Mouse (Mus musculus): ENCODE results near the gene Ppp3ca. TPM values are rescaled to one million over a fixed set of nuclear protein-coding genes. Genes with fewer than 3 reads are reported as not detected.

Ppp3ca gene
- total and polyA plus RNA-seq, 2 experiments from 2014 or later: 137 to 177 TPM

GRCm38 (mm10) chr3:136673363-136673762 is 3.4 kb downstream of the Ppp3ca start:
- H3K9ac ChIP-seq (replicated peaks; ENCODE audit: low read length): no peak overlapping the region
- no peak for ATAC-seq
- peak overlapping the region; percentile 77 for H3K4me2 ChIP-seq (ENCODE audit: low read depth, low read length)
- 82% methylated on average over 2 of the region's 2 CpGs for WGBS
- peak overlapping the region; percentile 18 for H3K4me3 ChIP-seq (ENCODE audit: low read length)
- no peak overlapping the region for H3K27ac ChIP-seq
- H3K4me1 ChIP-seq (ENCODE audit: insufficient read depth, low read length): 0 out of 2 replicates have a peak, but pooled peaks cover 12% of the 10 kb centered on the region
- no peak for DNase-seq (ENCODE audit: low spot score)
- no peaks in the 10 kb centered on the region for H3K36me3 ChIP-seq (ENCODE audit: insufficient read depth, low read length)
- no peak for TF ChIP-seq CTCF (IDR thresholded peaks at IDR 0.05; ENCODE audit: low read depth)
- no peaks in the 10 kb centered on the region for H3K9me3 ChIP-seq (ENCODE audit: low read length)
- no peaks in the 10 kb centered on the region for H3K27me3 ChIP-seq (ENCODE audit: insufficient read depth, low read length)

- no peak for TF ChIP-seq CTCF (IDR thresholded peaks at IDR 0.05; ENCODE audit: low read depth)
- DNase-seq (ENCODE audit: low spot score): no peak
- no peaks in the 10 kb centered on the region for H3K9me3 ChIP-seq (ENCODE audit: low read length)
- H3K27me3 ChIP-seq (ENCODE audit: insufficient read depth, low read length): no peaks in the 10 kb centered on the region
- 46% methylated on average over 5 of the region's 5 CpGs for WGBS
- peak overlapping the region; percentile 28 for H3K4me2 ChIP-seq (ENCODE audit: low read depth, low read length)
- peaks cover 19% of the 10 kb centered on the region; the same call in 1 of the 2 replicates for H3K4me1 ChIP-seq (ENCODE audit: insufficient read depth, low read length)
- no peak overlapping the region for H3K4me3 ChIP-seq (ENCODE audit: low read length)
- ATAC-seq: no peak
- H3K9ac ChIP-seq (replicated peaks; ENCODE audit: low read length): no peak overlapping the region
- H3K27ac ChIP-seq: no peak overlapping the region
- H3K36me3 ChIP-seq (ENCODE audit: insufficient read depth, low read length): no peaks in the 10 kb centered on the region
Measured at GRCm38 (mm10) chr3:136674486-136674885, 4.6 kb downstream of the Ppp3ca start.

GRCm38 (mm10) chr3:136676991-136677390 is 7.1 kb downstream of the Ppp3ca start:
- no peak for TF ChIP-seq CTCF (IDR thresholded peaks at IDR 0.05; ENCODE audit: low read depth)
- no peaks in the 10 kb centered on the region for H3K9me3 ChIP-seq (ENCODE audit: low read length)
- ATAC-seq (no peak), DNase-seq (ENCODE audit: low spot score) (no peak)
- 76% methylated on average over 2 of the region's 2 CpGs for WGBS
- no peak overlapping the region for H3K27ac ChIP-seq
- no peaks in the 10 kb centered on the region for H3K36me3 ChIP-seq (ENCODE audit: insufficient read depth, low read length)
- peaks cover 25% of the 10 kb centered on the region; the same call in 1 of the 2 replicates for H3K4me1 ChIP-seq (ENCODE audit: insufficient read depth, low read length)
- H3K27me3 ChIP-seq (ENCODE audit: insufficient read depth, low read length): no peaks in the 10 kb centered on the region
- H3K9ac ChIP-seq (replicated peaks; ENCODE audit: low read length): no peak overlapping the region
- H3K4me3 ChIP-seq (ENCODE audit: low read length): no peak overlapping the region
- H3K4me2 ChIP-seq (ENCODE audit: low read depth, low read length): no peak overlapping the region

DNA sequence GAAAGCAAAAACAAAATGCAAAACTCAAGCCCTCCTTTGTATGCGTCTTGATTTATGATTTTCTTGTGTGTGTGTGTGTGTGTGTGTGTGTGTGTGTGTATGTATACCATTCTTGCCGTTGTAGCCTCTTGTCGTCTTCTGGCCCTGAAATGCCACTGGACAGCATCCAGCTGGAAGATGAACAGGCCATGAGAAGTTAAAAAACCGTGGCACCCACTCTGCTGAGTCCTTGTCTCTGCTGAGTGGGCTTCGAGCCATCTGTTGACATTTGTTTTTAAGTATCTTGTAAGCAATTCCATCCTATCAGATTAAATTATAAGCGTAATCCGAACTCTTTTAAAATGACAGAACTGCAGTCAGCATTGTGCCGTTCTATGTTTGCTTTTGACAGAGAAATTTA is 8.5 kb downstream of the Ppp3ca start:
- TF ChIP-seq CTCF (IDR thresholded peaks at IDR 0.05; ENCODE audit: low read depth): no peak
- no peaks in the 10 kb centered on the region for H3K36me3 ChIP-seq (ENCODE audit: insufficient read depth, low read length)
- H3K4me1 ChIP-seq (ENCODE audit: insufficient read depth, low read length): peaks cover 23% of the 10 kb centered on the region; the same call in 1 of the 2 replicates
- no peaks in the 10 kb centered on the region for H3K27me3 ChIP-seq (ENCODE audit: insufficient read depth, low read length)
- H3K27ac ChIP-seq: no peak overlapping the region
- no peak overlapping the region for H3K4me3 ChIP-seq (ENCODE audit: low read length)
- H3K9ac ChIP-seq (replicated peaks; ENCODE audit: low read length): no peak overlapping the region
- DNase-seq (ENCODE audit: low spot score): peak; percentile 69
- ATAC-seq: no peak
- WGBS: 42% methylated on average over 8 of the region's 8 CpGs
- no peaks in the 10 kb centered on the region for H3K9me3 ChIP-seq (ENCODE audit: low read length)
- no peak overlapping the region for H3K4me2 ChIP-seq (ENCODE audit: low read depth, low read length)

GRCm38 (mm10) chr3:136679903-136680491 is 10.1 kb downstream of the Ppp3ca start:
- Histone ChIP-seq H3K9ac (replicated peaks; ENCODE audit: low read length) (no peak overlapping the region), H3K4me2 (ENCODE audit: low read depth, low read length) (no peak overlapping the region), H3K27ac (no peak overlapping the region), H3K36me3 (ENCODE audit: insufficient read depth, low read length) (no peaks in the 10 kb centered on the region), H3K27me3 (ENCODE audit: insufficient read depth, low read length) (no peaks in the 10 kb centered on the region), H3K4me1 (ENCODE audit: insufficient read depth, low read length) (peaks cover 21% of the 10 kb centered on the region; the same call in 1 of the 2 replicates), H3K4me3 (ENCODE audit: low read length) (no peak overlapping the region), H3K9me3 (ENCODE audit: low read length) (no peaks in the 10 kb centered on the region)
- ATAC-seq (no peak), DNase-seq (ENCODE audit: low spot score) (no peak)
- TF ChIP-seq CTCF (IDR thresholded peaks at IDR 0.05; ENCODE audit: low read depth): no peak
- 67% methylated on average over 6 of the region's 6 CpGs for WGBS

GRCm38 (mm10) chr3:136682242-136682641 is 12.3 kb downstream of the Ppp3ca start:
- H3K4me1 ChIP-seq (ENCODE audit: insufficient read depth, low read length): peaks cover 18% of the 10 kb centered on the region; the same call in 1 of the 2 replicates
- no peaks in the 10 kb centered on the region for H3K36me3 ChIP-seq (ENCODE audit: insufficient read depth, low read length)
- 92% methylated on average over 8 of the region's 8 CpGs for WGBS
- no peak for ATAC-seq
- no peak overlapping the region for H3K9ac ChIP-seq (replicated peaks; ENCODE audit: low read length)
- H3K4me3 ChIP-seq (ENCODE audit: low read length): no peak overlapping the region
- TF ChIP-seq CTCF (IDR thresholded peaks at IDR 0.05; ENCODE audit: low read depth): no peak
- H3K27ac ChIP-seq: no peak overlapping the region
- no peak for DNase-seq (ENCODE audit: low spot score)
- H3K27me3 ChIP-seq (ENCODE audit: insufficient read depth, low read length): no peaks in the 10 kb centered on the region
- H3K9me3 ChIP-seq (ENCODE audit: low read length): no peaks in the 10 kb centered on the region
- H3K4me2 ChIP-seq (ENCODE audit: low read depth, low read length): no peak overlapping the region

GRCm38 (mm10) chr3:136684191-136684958 is 14.5 kb downstream of the Ppp3ca start:
- DNase-seq (ENCODE audit: low spot score) (no peak), ATAC-seq (no peak)
- H3K27me3 ChIP-seq (ENCODE audit: insufficient read depth, low read length): no peaks in the 10 kb centered on the region
- 0 out of 2 replicates have a peak, but pooled peaks cover 11% of the 10 kb centered on the region for H3K4me1 ChIP-seq (ENCODE audit: insufficient read depth, low read length)
- H3K27ac ChIP-seq: no peak overlapping the region
- no peak overlapping the region for H3K4me3 ChIP-seq (ENCODE audit: low read length)
- no peak overlapping the region for H3K4me2 ChIP-seq (ENCODE audit: low read depth, low read length)
- no peak for TF ChIP-seq CTCF (IDR thresholded peaks at IDR 0.05; ENCODE audit: low read depth)
- WGBS: 81% methylated on average over 15 of the region's 15 CpGs
- H3K36me3 ChIP-seq (ENCODE audit: insufficient read depth, low read length): no peaks in the 10 kb centered on the region
- no peaks in the 10 kb centered on the region for H3K9me3 ChIP-seq (ENCODE audit: low read length)
- no peak overlapping the region for H3K9ac ChIP-seq (replicated peaks; ENCODE audit: low read length)
